Mouse (Mus musculus): ENCODE measurements at regions not wholly inside any gene's neighbourhood (a gene's known extent, or its start where the extent isn't known, plus 50 kb on each side); places are given as distances from the start of the nearest gene placed in this dataset.

- Histone ChIP-seq H3K4me3 (ENCODE audit: inconsistent target) (no peak overlapping the region), H3K36me3 (ENCODE audit: inconsistent target) (no peaks in the 10 kb centered on the region), H3K27ac (peak overlapping the region; percentile 90), H3K79me2 (ENCODE audit: inconsistent target) (no peaks in the 10 kb centered on the region)
- 96% methylated on average over 7 of the region's 8 CpGs for WGBS (ENCODE audit: missing documents)
Measured at GRCm38 (mm10) chr9:61014151-61014550, 219.8 kb downstream of the Uaca start.

- no peaks in the 10 kb centered on the region for H3K36me3 ChIP-seq (ENCODE audit: inconsistent target)
- H3K79me2 ChIP-seq (ENCODE audit: inconsistent target): no peaks in the 10 kb centered on the region
- 95% methylated on average over 15 of the region's 15 CpGs for WGBS (ENCODE audit: missing documents)
Measured at GRCm38 (mm10) chr9:61015374-61015890, 221.1 kb downstream of the Uaca start.

GRCm38 (mm10) chr9:61016673-61017072, 222.3 kb downstream of the Uaca start:
- Histone ChIP-seq H3K4me3 (ENCODE audit: inconsistent target) (no peak overlapping the region), H3K36me3 (ENCODE audit: inconsistent target) (no peaks in the 10 kb centered on the region), H3K27ac (no peak overlapping the region), H3K79me2 (ENCODE audit: inconsistent target) (no peaks in the 10 kb centered on the region)
- 45% methylated on average over 10 of the region's 10 CpGs for WGBS (ENCODE audit: missing documents)

More at GRCm38 (mm10) chr9:61015374-61015890, 221.1 kb downstream of the Uaca start:
- Histone ChIP-seq H3K27ac (no peak overlapping the region), H3K4me3 (ENCODE audit: inconsistent target) (no peak overlapping the region)

GRCm38 (mm10) chr9:61019938-61020337, 225.6 kb downstream of the Uaca start:
- Histone ChIP-seq H3K27ac (no peak overlapping the region), H3K79me2 (ENCODE audit: inconsistent target) (no peaks in the 10 kb centered on the region), H3K4me3 (ENCODE audit: inconsistent target) (no peak overlapping the region), H3K36me3 (ENCODE audit: inconsistent target) (no peaks in the 10 kb centered on the region)
- WGBS (ENCODE audit: missing documents): 89% methylated on average over 4 of the region's 4 CpGs

- Histone ChIP-seq H3K27ac (peak overlapping the region; percentile 96), H3K4me3 (ENCODE audit: inconsistent target) (no peak overlapping the region), H3K36me3 (ENCODE audit: inconsistent target) (no peaks in the 10 kb centered on the region), H3K79me2 (ENCODE audit: inconsistent target) (no peaks in the 10 kb centered on the region)
- 3% methylated on average over 5 of the region's 5 CpGs for WGBS (ENCODE audit: missing documents)
Measured at GRCm38 (mm10) chr9:61021810-61022209, 227.5 kb downstream of the Uaca start.

GRCm38 (mm10) chr9:61022371-61023026, 228.2 kb downstream of the Uaca start:
- no peak overlapping the region for H3K4me3 ChIP-seq (ENCODE audit: inconsistent target)
- no peaks in the 10 kb centered on the region for H3K36me3 ChIP-seq (ENCODE audit: inconsistent target)
- peak overlapping the region; percentile 96 for H3K27ac ChIP-seq
- no peaks in the 10 kb centered on the region for H3K79me2 ChIP-seq (ENCODE audit: inconsistent target)
- 0% methylated on average over 6 of the region's 6 CpGs for WGBS (ENCODE audit: missing documents)

- Histone ChIP-seq H3K27ac (no peak overlapping the region), H3K36me3 (ENCODE audit: inconsistent target) (no peaks in the 10 kb centered on the region), H3K79me2 (ENCODE audit: inconsistent target) (no peaks in the 10 kb centered on the region), H3K4me3 (ENCODE audit: inconsistent target) (no peak overlapping the region)
- 8% methylated on average over 6 of the region's 6 CpGs for WGBS (ENCODE audit: missing documents)
Measured at GRCm38 (mm10) chr9:61025341-61025740, 231.0 kb downstream of the Uaca start.

- H3K4me3 ChIP-seq (ENCODE audit: inconsistent target): no peak overlapping the region
- no peaks in the 10 kb centered on the region for H3K36me3 ChIP-seq (ENCODE audit: inconsistent target)
- no peaks in the 10 kb centered on the region for H3K79me2 ChIP-seq (ENCODE audit: inconsistent target)
- H3K27ac ChIP-seq: no peak overlapping the region
- 92% methylated on average over 12 of the region's 12 CpGs for WGBS (ENCODE audit: missing documents)
Measured at GRCm38 (mm10) chr9:61028775-61029401, 234.5 kb downstream of the Uaca start.

GRCm38 (mm10) chr9:61031699-61032447, 237.5 kb downstream of the Uaca start:
- Histone ChIP-seq H3K79me2 (ENCODE audit: inconsistent target) (no peaks in the 10 kb centered on the region), H3K27ac (peak overlapping the region; percentile 39), H3K4me3 (ENCODE audit: inconsistent target) (no peak overlapping the region), H3K36me3 (ENCODE audit: inconsistent target) (no peaks in the 10 kb centered on the region)
- 39% methylated on average over 19 of the region's 26 CpGs for WGBS (ENCODE audit: missing documents)

- Histone ChIP-seq H3K79me2 (ENCODE audit: inconsistent target) (no peaks in the 10 kb centered on the region), H3K27ac (no peak overlapping the region; the same call in 1 of the 2 replicates), H3K4me3 (ENCODE audit: inconsistent target) (no peak overlapping the region), H3K36me3 (ENCODE audit: inconsistent target) (no peaks in the 10 kb centered on the region)
- WGBS (ENCODE audit: missing documents): 95% methylated on average over 23 of the region's 23 CpGs
Measured at GRCm38 (mm10) chr9:61032448-61033433, 238.4 kb downstream of the Uaca start.

- H3K4me3 ChIP-seq (ENCODE audit: inconsistent target): no peak overlapping the region
- no peak overlapping the region for H3K27ac ChIP-seq
- WGBS (ENCODE audit: missing documents): 81% methylated on average over 9 of the region's 9 CpGs
- H3K79me2 ChIP-seq (ENCODE audit: inconsistent target): no peaks in the 10 kb centered on the region
- H3K36me3 ChIP-seq (ENCODE audit: inconsistent target): no peaks in the 10 kb centered on the region
Measured at GRCm38 (mm10) chr9:61033593-61033992, 239.3 kb downstream of the Uaca start.

- Histone ChIP-seq H3K27ac (no peak overlapping the region), H3K4me3 (ENCODE audit: inconsistent target) (no peak overlapping the region)
- WGBS (ENCODE audit: missing documents): 8% methylated on average over 2 of the region's 2 CpGs
Measured at GRCm38 (mm10) chr9:61042063-61042462, 247.7 kb downstream of the Uaca start.

GRCm38 (mm10) chr9:61044983-61045382, 250.6 kb downstream of the Uaca start:
- no peak overlapping the region for H3K4me3 ChIP-seq (ENCODE audit: inconsistent target)
- H3K36me3 ChIP-seq (ENCODE audit: inconsistent target): no peaks in the 10 kb centered on the region
- H3K79me2 ChIP-seq (ENCODE audit: inconsistent target): no peaks in the 10 kb centered on the region
- 47% methylated on average over 14 of the region's 14 CpGs for WGBS (ENCODE audit: missing documents)
- H3K27ac ChIP-seq: no peak overlapping the region

More at GRCm38 (mm10) chr9:61042063-61042462, 247.7 kb downstream of the Uaca start:
- Histone ChIP-seq H3K36me3 (ENCODE audit: inconsistent target) (no peaks in the 10 kb centered on the region), H3K79me2 (ENCODE audit: inconsistent target) (no peaks in the 10 kb centered on the region)

GRCm38 (mm10) chr9:61046517-61046916, 252.2 kb downstream of the Uaca start:
- Histone ChIP-seq H3K79me2 (ENCODE audit: inconsistent target) (no peaks in the 10 kb centered on the region), H3K27ac (no peak overlapping the region), H3K36me3 (ENCODE audit: inconsistent target) (no peaks in the 10 kb centered on the region), H3K4me3 (ENCODE audit: inconsistent target) (no peak overlapping the region)
- 24% methylated on average over 7 of the region's 7 CpGs for whole genome bisulfite sequencing (ENCODE audit: missing documents)
